Mouse (Mus musculus) kidney, embryonic 14.5 days (tissue): ENCODE measurements at regions not wholly inside any gene's neighbourhood (a gene's known extent, or its start where the extent isn't known, plus 50 kb on each side); places are given as distances from the start of the nearest gene placed in this dataset.
A peak's percentile ranks its signal among the peaks of the same experiment; 100 is the strongest.

Experiments used
- ATAC-seq: fragments of 200-750 bp; cut with Nextera tagmentation; 2 replicates; pipeline ENCODE4 v1.8.0; 2017; ENCODE audit warnings: moderate number of reproducible peaks, mild to moderate bottlenecking, moderate TSS enrichment, moderate library complexity; ENCODE audit not compliant: low FRiP score, low TSS enrichment
- H3K27ac ChIP-seq: fragments of 300-500 bp; sonication (generic); 2 replicates; pipeline ENCODE4 v1.5.1; 2014; ENCODE audit warnings: low read depth, mild to moderate bottlenecking, low read length, moderate library complexity, mixed read lengths
- H3K27me3 ChIP-seq: fragments of 300-500 bp; sonication (generic); 2 replicates; pipeline ENCODE4 v1.6.1; 2014; ENCODE audit warnings: mild to moderate bottlenecking, low read length; ENCODE audit not compliant: control insufficient read depth, insufficient read depth
- H3K36me3 ChIP-seq: fragments of 300-500 bp; sonication (generic); 2 replicates; pipeline ENCODE4 v1.6.1; 2014; ENCODE audit warnings: low read length, mixed read lengths; ENCODE audit not compliant: control insufficient read depth, insufficient read depth
- H3K4me1 ChIP-seq: fragments of 300-500 bp; sonication (generic); 2 replicates; pipeline ENCODE4 v1.6.1; 2014; ENCODE audit warnings: low read length, mixed read lengths; ENCODE audit not compliant: control insufficient read depth, insufficient read depth
- H3K4me2 ChIP-seq: fragments of 300-500 bp; sonication (generic); replicated peaks from 2 replicates; pipeline ENCODE4 v1.6.1; 2014; ENCODE audit warnings: low read depth, mild to moderate bottlenecking, low read length
- H3K4me3 ChIP-seq: fragments of 300-500 bp; sonication (generic); 2 replicates; pipeline ENCODE4 v1.5.1; 2014; ENCODE audit warnings: mild to moderate bottlenecking, low read length
- H3K9ac ChIP-seq: fragments of 300-500 bp; sonication (generic); 2 replicates; pipeline ENCODE4 v1.6.1; 2014; ENCODE audit warnings: low read depth, mild to moderate bottlenecking, low read length, moderate library complexity
- H3K9me3 ChIP-seq: fragments of 300-500 bp; sonication (generic); 2 replicates; pipeline ENCODE4 v1.6.1; 2016; ENCODE audit warnings: low read length; ENCODE audit not compliant: control insufficient read depth
- WGBS: fragments of 180-500 bp; shearing (Covaris S2); extraction: QIAGEN DNeasy Blood & Tissue Kit; methylation state at CpG from one replicate; pipeline ENCODE4 v1.1.7; 2014; 5-methylcytosine and 5-hydroxymethylcytosine counted together

- H3K36me3 ChIP-seq: no peaks in the 10 kb centered on the region
Measured at GRCm38 (mm10) chr7:136297901-136298513, 581.8 kb upstream of the Mki67 start.

GRCm38 (mm10) chr7:136306137-136306536 lies 588.3 kb upstream of the Mgmt start:
- WGBS: 66% methylated on average over 4 of the region's 4 CpGs
- Histone ChIP-seq H3K27me3 (no peaks in the 10 kb centered on the region), H3K4me2 (no peak overlapping the region), H3K27ac (no peak overlapping the region), H3K4me1 (no peaks in the 10 kb centered on the region), H3K36me3 (no peaks in the 10 kb centered on the region), H3K4me3 (no peak overlapping the region), H3K9ac (no peak overlapping the region), H3K9me3 (no peaks in the 10 kb centered on the region)
- no peak for ATAC-seq

More at GRCm38 (mm10) chr7:136297901-136298513, 581.8 kb upstream of the Mki67 start:
- 61% methylated on average over 2 of the region's 2 CpGs for WGBS
- H3K4me2 ChIP-seq: no peak overlapping the region
- ATAC-seq: no peak
- no peaks in the 10 kb centered on the region for H3K9me3 ChIP-seq
- no peaks in the 10 kb centered on the region for H3K4me1 ChIP-seq
- no peak overlapping the region for H3K9ac ChIP-seq
- H3K27ac ChIP-seq: no peak overlapping the region
- no peaks in the 10 kb centered on the region for H3K27me3 ChIP-seq
- H3K4me3 ChIP-seq: no peak overlapping the region

GRCm38 (mm10) chr7:136308765-136309164 lies 585.6 kb upstream of the Mgmt start:
- Histone ChIP-seq H3K9me3 (no peaks in the 10 kb centered on the region), H3K4me3 (no peak overlapping the region), H3K9ac (no peak overlapping the region), H3K27me3 (no peaks in the 10 kb centered on the region), H3K4me1 (no peaks in the 10 kb centered on the region), H3K27ac (no peak overlapping the region), H3K36me3 (no peaks in the 10 kb centered on the region), H3K4me2 (no peak overlapping the region)
- no peak for ATAC-seq

GRCm38 (mm10) chr7:136327281-136327680 lies 567.1 kb upstream of the Mgmt start:
- no peaks in the 10 kb centered on the region for H3K36me3 ChIP-seq
- no peak for ATAC-seq
- no peak overlapping the region for H3K4me3 ChIP-seq
- H3K4me1 ChIP-seq: no peaks in the 10 kb centered on the region
- 89% methylated on average over 4 of the region's 4 CpGs for WGBS
- no peak overlapping the region for H3K4me2 ChIP-seq
- H3K27me3 ChIP-seq: no peaks in the 10 kb centered on the region
- H3K9ac ChIP-seq: no peak overlapping the region
- H3K9me3 ChIP-seq: no peaks in the 10 kb centered on the region
- H3K27ac ChIP-seq: no peak overlapping the region

GRCm38 (mm10) chr7:136330431-136330830 lies 564.0 kb upstream of the Mgmt start:
- H3K27ac ChIP-seq: no peak overlapping the region
- H3K36me3 ChIP-seq: no peaks in the 10 kb centered on the region
- no peak overlapping the region for H3K4me2 ChIP-seq
- no peaks in the 10 kb centered on the region for H3K4me1 ChIP-seq
- H3K9me3 ChIP-seq: no peaks in the 10 kb centered on the region
- H3K9ac ChIP-seq: no peak overlapping the region
- WGBS: 77% methylated on average over 1 of the region's 1 CpGs
- no peaks in the 10 kb centered on the region for H3K27me3 ChIP-seq
- no peak overlapping the region for H3K4me3 ChIP-seq
- no peak for ATAC-seq

GRCm38 (mm10) chr7:136332805-136333204 lies 561.6 kb upstream of the Mgmt start:
- 45% methylated on average over 4 of the region's 4 CpGs for WGBS
- H3K9me3 ChIP-seq: no peaks in the 10 kb centered on the region
- no peak overlapping the region for H3K9ac ChIP-seq
- no peaks in the 10 kb centered on the region for H3K36me3 ChIP-seq
- H3K27ac ChIP-seq: no peak overlapping the region
- ATAC-seq: no peak
- no peaks in the 10 kb centered on the region for H3K27me3 ChIP-seq
- no peak overlapping the region for H3K4me2 ChIP-seq
- no peaks in the 10 kb centered on the region for H3K4me1 ChIP-seq
- H3K4me3 ChIP-seq: no peak overlapping the region

GRCm38 (mm10) chr7:136341599-136342210 lies 552.7 kb upstream of the Mgmt start:
- no peaks in the 10 kb centered on the region for H3K9me3 ChIP-seq
- 0 out of 2 replicates have a peak, but pooled peaks have one; percentile 39 for ATAC-seq
- whole genome bisulfite sequencing: 61% methylated on average over 16 of the region's 16 CpGs
- H3K4me1 ChIP-seq: peaks cover 18% of the 10 kb centered on the region; the same call in 1 of the 2 replicates
- H3K27me3 ChIP-seq: no peaks in the 10 kb centered on the region
- H3K9ac ChIP-seq: no peak overlapping the region
- H3K36me3 ChIP-seq: no peaks in the 10 kb centered on the region
- no peak overlapping the region for H3K4me2 ChIP-seq
- H3K4me3 ChIP-seq: no peak overlapping the region
- H3K27ac ChIP-seq: peak overlapping the region; percentile 63; the same call in 1 of the 2 replicates

GRCm38 (mm10) chr7:136342211-136342799 lies 552.1 kb upstream of the Mgmt start:
- Histone ChIP-seq H3K4me3 (no peak overlapping the region), H3K4me2 (no peak overlapping the region), H3K9ac (no peak overlapping the region), H3K27ac (peak overlapping the region; percentile 63), H3K36me3 (no peaks in the 10 kb centered on the region), H3K4me1 (peaks cover 18% of the 10 kb centered on the region; the same call in 1 of the 2 replicates), H3K9me3 (no peaks in the 10 kb centered on the region), H3K27me3 (0 out of 2 replicates have a peak, but pooled peaks cover 3% of the 10 kb centered on the region)
- WGBS: 38% methylated on average over 10 of the region's 10 CpGs
- ATAC-seq: 0 out of 2 replicates have a peak, but pooled peaks have one; percentile 8

- Histone ChIP-seq H3K9me3 (no peaks in the 10 kb centered on the region), H3K4me1 (peaks cover 18% of the 10 kb centered on the region; the same call in 1 of the 2 replicates), H3K9ac (no peak overlapping the region), H3K4me2 (no peak overlapping the region), H3K27ac (peak overlapping the region; percentile 63), H3K4me3 (no peak overlapping the region), H3K36me3 (no peaks in the 10 kb centered on the region), H3K27me3 (0 out of 2 replicates have a peak, but pooled peaks cover 4% of the 10 kb centered on the region)
- peak; percentile 70; the same call in 1 of the 2 replicates for ATAC-seq
- WGBS: 11% methylated on average over 8 of the region's 8 CpGs
Measured at GRCm38 (mm10) chr7:136342822-136343221, 551.6 kb upstream of the Mgmt start.
